Mouse (Mus musculus) brain, embryonic 14.5 days (tissue): ENCODE data around the gene Grin2a.

ENCODE experiments used
- CTCF ChIP-seq: fragments of 200-500 bp; IDR thresholded peaks from 2 replicates; pipeline ENCODE4 v1.5.1; 2012; ENCODE audit warnings: inconsistent platforms, mild to moderate bottlenecking, moderate library complexity, borderline replicate concordance; ENCODE audit not compliant: insufficient read depth, insufficient read length; ENCODE audit errors: extremely low read depth
- POLR2A ChIP-seq: fragments of 200-500 bp; IDR thresholded peaks from 2 replicates; pipeline ENCODE4 v1.6.1; 2012; ENCODE audit warnings: mild to moderate bottlenecking, inconsistent platforms, borderline replicate concordance; ENCODE audit not compliant: poor library complexity, insufficient read depth, insufficient read length, severe bottlenecking; ENCODE audit errors: extremely low read depth

DNA sequence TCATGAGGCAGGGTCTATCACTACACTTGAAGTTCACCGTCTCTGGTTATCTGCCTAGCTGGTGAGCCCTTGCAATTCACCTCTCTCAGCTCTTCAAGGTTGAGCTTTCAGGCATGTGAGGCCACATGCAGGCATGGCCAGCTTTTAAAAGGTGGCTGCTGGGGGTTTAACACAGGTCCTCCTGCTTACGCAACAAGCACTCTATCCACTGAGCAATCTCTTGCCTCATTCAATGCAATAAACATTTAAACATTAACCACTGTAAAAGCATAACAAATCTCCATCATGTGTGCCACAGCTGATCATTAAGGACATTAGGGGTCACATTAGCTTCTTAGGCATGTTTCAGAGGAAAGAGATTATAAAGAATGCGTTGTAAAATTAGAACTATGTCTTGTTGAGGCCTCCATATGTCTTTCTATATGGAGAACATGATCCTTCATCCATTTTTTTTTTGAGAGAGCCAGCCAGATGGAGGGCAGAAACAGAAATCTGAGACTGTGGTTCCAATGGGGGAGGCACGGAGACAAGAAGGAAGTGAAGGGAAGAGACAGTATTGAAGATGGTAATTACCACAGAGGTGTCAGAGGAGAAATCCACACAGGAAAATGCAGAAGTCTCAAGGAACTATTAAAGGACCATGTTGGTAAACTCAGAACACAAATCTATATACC, 170.8 kb downstream of the Grin2a start:
- TF ChIP-seq POLR2A (no peak), CTCF (no peak)
